Mouse (Mus musculus) heart, adult 2 months (tissue): ENCODE results near the gene Phactr2.

Source experiments
- CTCF ChIP-seq: fragments of 200-600 bp; IDR thresholded peaks from 2 replicates; pipeline ENCODE4 v1.8.1; 2022; ENCODE audit warnings: antibody characterized with exemption, mild to moderate bottlenecking, moderate library complexity
- POLR2A ChIP-seq: fragments of 200-500 bp; IDR thresholded peaks from 2 replicates; pipeline ENCODE4 v1.6.1; 2011; ENCODE audit warnings: mild to moderate bottlenecking, low read depth, low read length, control low read depth; ENCODE audit not compliant: insufficient read depth

GRCm38 (mm10) chr10:13233941-13234340, 240.3 kb downstream of the Phactr2 start:
- TF ChIP-seq CTCF (no peak), POLR2A (no peak)
